Mouse (Mus musculus): ENCODE measurements around the gene Mllt1.
A peak's percentile ranks its signal among the peaks of the same experiment; 100 is the strongest.

GRCm38 (mm10) chr17:56876981-56877380 is 58.2 kb downstream of the Mllt1 start:
- TF ChIP-seq CTCF (conservative IDR thresholded peaks at IDR 0.05; ENCODE audit: low read length) (no peak), NANOG (IDR thresholded peaks at IDR 0.05; ENCODE audit: borderline replicate concordance, low read length) (peak; percentile 10; the same call in 1 of the 2 replicates)
